Mouse (Mus musculus) C2C12 (cell line): ENCODE measurements around the gene 2900011O08Rik. TPM values are rescaled to one million over a fixed set of nuclear protein-coding genes. Genes with fewer than 3 reads are reported as not detected.

Experiments used
- H3K27me3 ChIP-seq: one replicate; pipeline ENCODE4 v1.6.1; 2011; ENCODE audit not compliant: control insufficient read depth, insufficient read depth, insufficient read length
- H3K36me3 ChIP-seq: one replicate; pipeline ENCODE4 v1.6.1; 2011; ENCODE audit not compliant: control insufficient read depth, insufficient read depth
- H3K4me3 ChIP-seq: one replicate; pipeline ENCODE4 v1.5.1; 2011; ENCODE audit warnings: mild to moderate bottlenecking, control low read depth; ENCODE audit not compliant: poor library complexity, insufficient read depth, severe bottlenecking
- H3K79me2 ChIP-seq: one replicate; pipeline ENCODE4 v1.6.1; 2011; ENCODE audit not compliant: control insufficient read depth, insufficient read depth
- H3K79me3 ChIP-seq: one replicate; pipeline ENCODE4 v1.6.1; 2011; ENCODE audit warnings: low read depth, control low read depth
- H3ac ChIP-seq: one replicate; pipeline ENCODE3; 2011; ENCODE audit warnings: low read depth; ENCODE audit not compliant: control insufficient read depth, insufficient read length
- CEBPB ChIP-seq: IDR thresholded peaks from one replicate; pipeline ENCODE4 v1.6.1; 2011; ENCODE audit warnings: low read depth, mild to moderate bottlenecking, control low read depth, moderate library complexity
- CTCF ChIP-seq: IDR thresholded peaks from one replicate; pipeline ENCODE4 v1.5.1; 2011; ENCODE audit not compliant: control insufficient read depth, insufficient read depth, insufficient read length
- FOSL1 ChIP-seq: IDR thresholded peaks from one replicate; pipeline ENCODE4 v1.8.0; 2011; ENCODE audit warnings: mild to moderate bottlenecking, low read length; ENCODE audit not compliant: poor library complexity, insufficient read depth, severe bottlenecking
- MAX ChIP-seq: IDR thresholded peaks from one replicate; pipeline ENCODE4 v1.6.1; 2011; ENCODE audit warnings: mild to moderate bottlenecking, control low read depth
- MYOD1 ChIP-seq: IDR thresholded peaks from one replicate; pipeline ENCODE4 v1.6.1; 2011; ENCODE audit warnings: low read depth; ENCODE audit not compliant: control insufficient read depth, insufficient read length
- MYOG ChIP-seq: IDR thresholded peaks from one replicate; pipeline ENCODE4 v1.6.1; 2011; ENCODE audit not compliant: control insufficient read depth, insufficient read length; ENCODE audit errors: extremely low read depth
- USF1 ChIP-seq: IDR thresholded peaks from one replicate; pipeline ENCODE4 v1.6.1; 2011; ENCODE audit warnings: low read depth, mild to moderate bottlenecking, control low read depth, moderate library complexity
- long read RNA-seq, 2 experiments: library from polyadenylated mRNA; unstranded; transcript quantifications; one replicate each; pipeline ENCODE4 v2.0.0; 2019 to 2020
- polyA plus RNA-seq: library from polyadenylated mRNA; unstranded; fragments of >200 nt; fragmentation: generic; extraction: Trizol; gene quantifications from one replicate; pipeline ENCODE4 v1.2.1, GENCODE M21; 2012; ENCODE audit warnings: missing spikeins

The 2900011O08Rik gene
- 0.02 TPM for polyA plus RNA-seq
- long read RNA-seq, experiment 1 = 0 reads
- long read RNA-seq, experiment 2 = 0 reads

- no peak for TF ChIP-seq USF1
- no peak for TF ChIP-seq MAX
- no peak for TF ChIP-seq CEBPB
- no peak for TF ChIP-seq CTCF
- no peak for TF ChIP-seq MYOD1
- TF ChIP-seq MYOG = no peak
- no peak for TF ChIP-seq FOSL1
- H3ac ChIP-seq = no peak within 1 kb of the TSS
- no peaks in the 10 kb centered on the region for H3K79me3 ChIP-seq
- no peaks in the 10 kb centered on the region for H3K36me3 ChIP-seq
- H3K4me3 ChIP-seq = no peak within 1 kb of the TSS
- no peaks in the 10 kb centered on the region for H3K79me2 ChIP-seq
- no peaks in the 10 kb centered on the region for H3K27me3 ChIP-seq
Measured at GRCm38 (mm10) chr16:13986574-13987478, at the start of gene 2900011O08Rik, which contains the start of gene Ifitm7. 2900011O08Rik (plus strand) TSS chr16:13986604. Ifitm7 (minus strand) TSS chr16:13986888.

DNA sequence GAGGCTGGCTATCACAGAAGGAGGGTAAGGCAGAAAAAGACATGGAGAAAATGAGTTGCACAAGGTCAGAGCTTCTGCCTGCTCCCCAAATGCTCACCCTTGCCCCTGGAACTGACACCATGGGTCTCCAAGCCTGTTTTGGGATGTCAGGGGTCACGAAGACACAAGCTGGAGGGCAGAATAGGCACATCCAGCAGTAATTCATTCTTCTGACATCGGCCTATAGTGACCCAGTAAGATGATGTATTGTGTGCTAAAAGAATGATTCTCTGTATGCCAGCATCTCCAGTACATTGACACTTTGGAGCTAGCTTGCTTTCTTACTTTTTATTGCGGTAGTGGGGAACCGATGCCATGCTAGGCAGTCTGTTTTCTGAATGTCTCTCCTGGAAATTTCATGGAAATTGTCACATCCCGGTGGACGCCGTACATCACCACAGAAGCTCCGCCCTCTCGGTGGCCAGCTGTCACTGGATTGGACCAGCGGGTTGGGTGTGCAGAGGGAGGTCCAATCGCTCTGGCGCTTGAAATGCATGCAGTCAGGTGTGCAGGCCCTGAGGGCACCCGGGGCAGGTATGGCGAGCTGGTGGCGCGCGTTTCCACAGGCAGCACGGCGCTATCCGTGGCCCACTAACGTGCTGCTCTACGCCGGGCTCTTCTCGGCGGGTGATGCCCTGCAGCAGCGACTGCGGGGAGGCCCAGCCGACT, 46.1 kb upstream of the 2900011O08Rik start:
- Histone ChIP-seq H3K79me3 (no peaks in the 10 kb centered on the region), H3K79me2 (no peaks in the 10 kb centered on the region), H3K27me3 (no peaks in the 10 kb centered on the region), H3ac (no peak overlapping the region), H3K4me3 (no peak overlapping the region), H3K36me3 (no peaks in the 10 kb centered on the region)
- TF ChIP-seq CTCF (no peak), USF1 (no peak), CEBPB (no peak), MYOD1 (no peak), FOSL1 (no peak), MYOG (no peak), MAX (no peak)

DNA sequence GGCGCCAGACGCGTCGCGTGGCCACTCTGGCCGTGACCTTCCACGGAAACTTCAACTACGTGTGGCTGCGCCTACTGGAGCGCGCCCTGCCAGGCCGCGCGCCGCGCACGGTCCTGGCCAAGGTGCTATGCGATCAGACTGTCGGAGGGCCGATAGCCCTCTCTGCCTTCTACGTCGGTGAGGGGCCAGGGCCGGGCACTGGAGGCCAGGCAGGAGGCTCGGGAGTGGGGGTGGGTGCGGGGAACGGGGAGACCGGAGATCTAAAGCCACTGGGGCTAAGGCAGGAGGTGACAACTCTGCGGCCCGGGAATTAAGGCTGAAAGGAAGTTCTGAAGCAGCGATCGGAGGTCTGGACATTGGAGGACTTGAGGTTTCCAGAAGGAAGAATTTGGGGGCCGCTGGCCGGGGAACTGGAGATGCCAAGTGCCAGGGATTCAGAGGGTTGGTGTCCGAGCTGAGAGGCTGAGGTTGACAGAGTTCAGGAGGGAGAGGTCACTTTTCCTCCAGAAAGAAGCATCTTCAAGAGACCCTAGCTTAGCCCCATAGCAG, 45.5 kb upstream of the 2900011O08Rik start:
- Histone ChIP-seq H3K27me3 (no peaks in the 10 kb centered on the region), H3K36me3 (no peaks in the 10 kb centered on the region), H3K4me3 (no peak overlapping the region), H3K79me3 (no peaks in the 10 kb centered on the region), H3ac (no peak overlapping the region), H3K79me2 (no peaks in the 10 kb centered on the region)
- no peak for TF ChIP-seq MYOG
- TF ChIP-seq MAX = no peak
- no peak for TF ChIP-seq CTCF
- TF ChIP-seq MYOD1 = no peak
- TF ChIP-seq FOSL1 = no peak
- no peak for TF ChIP-seq USF1
- TF ChIP-seq CEBPB = no peak

DNA sequence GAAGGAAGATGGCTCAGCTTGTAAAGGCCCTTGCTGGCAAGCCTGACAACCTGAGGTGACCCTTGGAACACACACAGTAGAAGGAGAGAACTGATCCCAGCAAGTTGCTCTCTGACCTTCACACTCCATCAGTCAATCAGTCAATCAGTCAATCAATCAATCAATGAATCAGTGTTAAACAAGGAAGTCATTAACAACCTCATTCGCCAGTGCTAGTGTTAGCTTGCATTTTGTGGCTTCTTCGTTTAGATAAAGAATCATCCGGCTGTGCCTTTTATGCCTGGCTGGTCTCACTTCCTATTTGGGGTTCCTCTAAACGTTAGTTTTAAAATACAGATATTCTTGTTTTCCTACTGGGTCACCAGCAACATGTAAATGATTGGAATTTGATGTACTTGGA, 42.2 kb upstream of the 2900011O08Rik start:
- no peaks in the 10 kb centered on the region for H3K36me3 ChIP-seq
- H3K27me3 ChIP-seq = no peaks in the 10 kb centered on the region
- H3K79me2 ChIP-seq = no peaks in the 10 kb centered on the region
- TF ChIP-seq CEBPB (no peak), USF1 (no peak), FOSL1 (no peak), MAX (no peak), MYOG (no peak), CTCF (no peak), MYOD1 (no peak)
- H3K79me3 ChIP-seq = no peaks in the 10 kb centered on the region
- no peak overlapping the region for H3ac ChIP-seq
- H3K4me3 ChIP-seq = no peak overlapping the region

- TF ChIP-seq MYOG (no peak), MAX (no peak), CTCF (no peak), USF1 (no peak), MYOD1 (no peak), FOSL1 (no peak), CEBPB (no peak)
- H3K79me2 ChIP-seq = no peaks in the 10 kb centered on the region
- no peaks in the 10 kb centered on the region for H3K36me3 ChIP-seq
Measured at GRCm38 (mm10) chr16:13944752-13945151, 41.7 kb upstream of the 2900011O08Rik start.

More at GRCm38 (mm10) chr16:13944752-13945151, 41.7 kb upstream of the 2900011O08Rik start:
- no peaks in the 10 kb centered on the region for H3K27me3 ChIP-seq
- no peak overlapping the region for H3ac ChIP-seq
- no peaks in the 10 kb centered on the region for H3K79me3 ChIP-seq
- no peak overlapping the region for H3K4me3 ChIP-seq
